Mouse (Mus musculus) layer of hippocampus, postnatal 25 days (tissue): ENCODE results near the gene Tcf3. TPM values are rescaled to one million over a fixed set of nuclear protein-coding genes. Genes with fewer than 3 reads are reported as not detected.
A peak's percentile ranks its signal among the peaks of the same experiment; 100 is the strongest.

ENCODE experiments used
- DNase-seq, 2 experiments: peaks; one replicate each; pipeline ENCODE4 v3.0.0; 2022; ENCODE audit warnings: mixed read lengths in 2 of 2, low spot score in 1 of 2; ENCODE audit errors: extremely low spot score in 1 of 2
- total RNA-seq, 2 experiments: library from RNA; stranded (reverse); gene quantifications; 2 replicates each; pipeline ENCODE4 v1.2.3; 2021

The Tcf3 gene
- total RNA-seq, 2 experiments from 2014 or later = 26.9 to 32.1 TPM

GRCm38 (mm10) chr10:80412656-80413541, 20.5 kb downstream of the Tcf3 start:
- peak; percentile 45 to 71 for DNase-seq

GRCm38 (mm10) chr10:80407924-80408323, 25.5 kb downstream of the Tcf3 start:
- no peak for DNase-seq

GRCm38 (mm10) chr10:80406684-80407501, 26.6 kb downstream of the Tcf3 start, which contains the start of gene Uqcr11:
Gene Uqcr11 (minus strand): TSS chr10:80406830.
- DNase-seq = peak; percentile 79 to 83

- DNase-seq = no peak
Observed at GRCm38 (mm10) chr10:80405481-80406173, 27.8 kb downstream of the Tcf3 start.

GRCm38 (mm10) chr10:80403044-80403692, 30.3 kb downstream of the Tcf3 start:
- DNase-seq = no peak

GRCm38 (mm10) chr10:80400704-80401161, 32.7 kb downstream of the Tcf3 start:
- no peak for DNase-seq

- DNase-seq = no peak
Observed at GRCm38 (mm10) chr10:80399973-80400703, 33.3 kb downstream of the Tcf3 start.

GRCm38 (mm10) chr10:80399191-80399972, 34.1 kb downstream of the Tcf3 start, which contains the start of gene Mbd3:
Gene Mbd3 (minus strand): TSS chr10:80399550.
- peak; percentile 90 to 95 for DNase-seq

GRCm38 (mm10) chr10:80398719-80399190, 34.7 kb downstream of the Tcf3 start:
- DNase-seq = peak; percentile 94

- DNase-seq = no peak
Observed at GRCm38 (mm10) chr10:80398174-80398535, 35.3 kb downstream of the Tcf3 start.

- DNase-seq = no peak
Observed at GRCm38 (mm10) chr10:80397524-80398173, 35.8 kb downstream of the Tcf3 start.

GRCm38 (mm10) chr10:80396822-80397523, 36.5 kb downstream of the Tcf3 start:
- no peak for DNase-seq

GRCm38 (mm10) chr10:80395025-80395627, 38.3 kb downstream of the Tcf3 start:
- no peak for DNase-seq

- no peak for DNase-seq
Observed at GRCm38 (mm10) chr10:80392687-80393086, 40.8 kb downstream of the Tcf3 start.

- no peak for DNase-seq
Observed at GRCm38 (mm10) chr10:80390697-80391096, 42.8 kb downstream of the Tcf3 start.

- no peak for DNase-seq
Observed at GRCm38 (mm10) chr10:80389185-80389708, 44.2 kb downstream of the Tcf3 start.

- no peak for DNase-seq
Observed at GRCm38 (mm10) chr10:80388731-80389130, 44.7 kb downstream of the Tcf3 start.
